Mouse (Mus musculus) gastrocnemius, adult 18-20 months (tissue): ENCODE measurements around the gene Zbtb8os. TPM values are rescaled to one million over a fixed set of nuclear protein-coding genes. Genes with fewer than 3 reads are reported as not detected.
"Not testable (repeated sequence)": the region's sequence is repeated elsewhere in the genome, so short reads cannot be mapped to it uniquely, and the experiment has no call there.

Experiments used
- DNase-seq: peaks from one replicate; pipeline ENCODE4 v3.0.0; 2021; ENCODE audit warnings: low spot score
- total RNA-seq, 2 experiments: library from RNA; stranded (reverse); gene quantifications; 2 replicates each; pipeline ENCODE4 v1.2.3; 2021

Gene Zbtb8os
- total RNA-seq, 2 experiments from 2014 or later: 24.9 to 30.2 TPM

GRCm38 (mm10) chr4:129326191-129326590, 9.3 kb upstream of the Zbtb8os start:
- no peak for DNase-seq

- DNase-seq: no peak
Observed at GRCm38 (mm10) chr4:129332846-129333245, 2.6 kb upstream of the Zbtb8os start.

- DNase-seq: no peak
Observed at GRCm38 (mm10) chr4:129334677-129335215, 749 bp upstream of the Zbtb8os start.

GRCm38 (mm10) chr4:129336291-129336690, 796 bp downstream of the Zbtb8os start:
- no peak for DNase-seq

GRCm38 (mm10) chr4:129339743-129340142, 4.2 kb downstream of the Zbtb8os start:
- DNase-seq: no peak

GRCm38 (mm10) chr4:129341888-129342287, 6.4 kb downstream of the Zbtb8os start:
- no peak for DNase-seq

DNA sequence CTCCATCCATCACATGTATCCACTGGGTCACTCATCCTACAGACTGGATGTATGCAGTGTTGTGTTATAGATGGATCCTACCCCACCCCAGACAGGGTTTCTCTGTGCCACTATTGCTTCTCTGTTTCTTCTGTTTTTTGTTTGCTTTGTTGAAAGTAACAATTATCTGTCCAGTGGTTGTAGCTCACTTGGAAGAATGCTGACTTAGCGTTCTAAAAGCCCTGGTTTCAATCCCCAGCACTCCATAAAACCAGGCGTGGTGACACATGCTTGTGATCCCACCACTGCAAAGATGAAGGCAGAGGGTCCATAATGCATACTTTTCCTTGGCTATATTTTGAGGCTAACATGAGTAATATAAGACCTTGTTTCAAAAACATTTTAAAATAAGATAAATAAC, 7.2 kb downstream of the Zbtb8os start:
- no peak for DNase-seq

DNA sequence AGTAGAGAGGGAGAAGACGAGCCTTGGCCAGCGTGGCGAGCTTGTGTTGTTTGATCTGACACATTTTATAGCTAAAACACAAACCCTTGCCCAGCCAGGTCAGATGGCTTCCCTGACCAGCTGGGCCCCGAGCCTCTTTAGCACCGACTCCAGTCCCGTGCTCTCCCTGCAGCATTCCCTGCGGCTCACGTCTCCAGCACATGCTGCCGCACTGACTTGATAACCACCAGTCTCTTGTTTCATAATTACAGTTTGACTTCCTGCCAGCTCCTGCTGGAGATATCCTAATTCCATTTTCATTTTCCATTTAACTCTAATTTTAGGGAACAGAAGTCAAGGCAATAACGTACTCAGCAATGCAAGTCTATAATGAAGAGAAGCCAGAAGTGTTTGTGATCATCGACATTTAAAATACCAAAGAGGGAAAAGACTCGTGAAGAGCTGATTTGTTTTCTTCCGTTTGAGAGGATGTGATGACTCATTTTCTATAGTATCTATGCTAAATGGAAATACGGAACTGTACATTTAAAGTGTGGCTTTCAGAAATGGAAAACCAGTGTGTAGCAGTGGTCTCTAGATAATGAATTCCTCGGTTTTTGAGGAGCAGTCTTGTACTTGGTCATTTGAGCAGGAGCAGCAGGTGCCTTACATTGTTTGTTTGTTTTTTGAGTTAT, 11.1 kb downstream of the Zbtb8os start:
- DNase-seq: no peak

DNA sequence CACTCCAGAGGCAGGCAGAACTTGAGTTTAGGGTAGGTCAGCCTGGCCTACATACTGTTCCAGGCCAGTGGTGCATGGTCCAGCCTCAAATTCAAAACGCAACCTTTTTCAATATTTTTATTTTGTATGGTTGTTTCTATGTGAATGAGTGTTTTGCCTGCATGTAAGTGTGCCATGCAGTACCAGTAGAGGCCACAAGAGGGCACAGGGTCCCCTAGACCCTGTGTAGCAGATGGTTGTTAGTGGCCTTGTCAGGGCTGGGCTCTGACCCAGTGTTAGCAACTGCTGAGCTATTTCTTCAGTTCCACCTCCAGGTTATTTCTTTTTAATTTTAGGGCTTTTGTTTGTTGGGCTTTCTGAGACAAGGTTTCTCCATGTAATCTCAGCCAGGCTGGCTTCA, 15.1 kb downstream of the Zbtb8os start:
- DNase-seq: peak; percentile 71

GRCm38 (mm10) chr4:129351111-129351510, 15.6 kb downstream of the Zbtb8os start:
- no peak for DNase-seq

- no peak for DNase-seq
Observed at GRCm38 (mm10) chr4:129353176-129353575, 17.7 kb downstream of the Zbtb8os start.

- no peak for DNase-seq
Observed at GRCm38 (mm10) chr4:129354236-129354635, 18.7 kb downstream of the Zbtb8os start.

- DNase-seq: no peak
Observed at GRCm38 (mm10) chr4:129357613-129358163, 22.2 kb downstream of the Zbtb8os start.

DNA sequence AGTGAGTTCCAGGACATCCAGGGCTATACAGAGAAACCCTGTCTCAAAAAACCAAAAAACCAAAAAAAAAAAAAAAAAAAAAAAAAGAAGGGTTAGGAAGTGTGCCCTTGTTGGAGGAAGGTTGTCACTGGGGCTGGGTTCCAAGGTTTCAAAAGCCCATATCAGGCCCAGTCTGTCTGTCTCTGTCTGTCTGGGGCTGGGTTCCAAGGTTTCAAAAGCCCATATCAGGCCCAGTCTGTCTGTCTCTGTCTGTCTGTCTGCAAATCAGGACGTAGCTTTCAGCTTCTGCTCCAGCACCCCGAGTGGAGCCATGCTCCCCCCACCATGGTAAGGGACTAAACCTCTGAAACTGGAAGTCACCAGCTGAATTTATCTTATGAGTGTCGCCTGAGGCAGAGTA, 26.7 kb downstream of the Zbtb8os start:
- not testable (repeated sequence) for DNase-seq

GRCm38 (mm10) chr4:129362771-129363170, 27.3 kb downstream of the Zbtb8os start:
- DNase-seq: no peak

DNA sequence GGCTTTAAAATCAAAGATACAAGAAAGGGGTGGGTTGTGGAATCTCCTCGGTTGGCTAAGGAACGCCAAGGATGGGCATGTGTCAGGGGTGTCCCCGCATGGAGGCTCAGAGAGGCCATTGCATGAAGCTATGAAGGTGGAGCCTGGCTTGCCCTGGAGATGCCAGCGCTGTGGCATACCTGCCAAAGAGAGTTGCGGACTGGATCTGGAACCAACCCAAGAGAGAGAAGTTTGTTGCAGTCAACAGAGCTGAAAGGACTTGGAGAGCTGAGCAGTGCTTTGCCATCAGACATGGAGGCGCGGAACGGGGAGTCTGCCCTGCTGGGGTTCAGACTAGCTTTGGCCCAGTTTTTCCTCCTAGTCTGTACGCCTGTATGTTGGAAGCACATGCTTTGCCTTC, 28.0 kb downstream of the Zbtb8os start:
- DNase-seq: no peak

- no peak for DNase-seq
Observed at GRCm38 (mm10) chr4:129364379-129364778, 28.9 kb downstream of the Zbtb8os start.

- DNase-seq: no peak
Observed at GRCm38 (mm10) chr4:129365224-129365623, 29.7 kb downstream of the Zbtb8os start.

- DNase-seq: no peak
Observed at GRCm38 (mm10) chr4:129371391-129371790, 35.9 kb downstream of the Zbtb8os start.

- DNase-seq: no peak
Observed at GRCm38 (mm10) chr4:129373202-129373976, 37.9 kb downstream of the Zbtb8os start.

- no peak for DNase-seq
Observed at GRCm38 (mm10) chr4:129374219-129374755, 38.8 kb downstream of the Zbtb8os start.

DNA sequence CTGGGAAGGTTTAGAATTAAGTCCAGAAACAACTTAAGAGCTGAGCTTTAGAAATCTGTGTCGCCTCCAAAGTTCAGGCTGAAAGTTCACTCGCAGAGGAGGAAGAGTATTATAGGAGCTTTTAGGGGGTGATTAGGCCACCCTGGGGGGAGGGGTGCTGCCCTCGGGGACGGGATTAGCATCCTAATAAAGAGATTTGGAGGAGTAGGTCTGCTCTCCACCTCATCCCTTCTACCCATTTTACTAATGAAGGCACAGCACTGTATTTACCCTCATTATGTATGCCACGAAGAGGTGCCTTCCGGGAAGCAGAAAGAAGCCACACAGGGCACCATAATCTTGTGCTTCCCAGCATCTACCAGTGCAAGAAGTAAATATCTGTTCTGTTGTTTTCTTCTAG, 39.5 kb downstream of the Zbtb8os start:
- DNase-seq: no peak
